Mouse (Mus musculus) neural tube, embryonic 12.5 days (tissue): ENCODE results near the gene Nabp1. TPM values are rescaled to one million over a fixed set of nuclear protein-coding genes. Genes with fewer than 3 reads are reported as not detected.

Experiments used
- ATAC-seq: fragments of 200-750 bp; cut with Nextera tagmentation; 2 replicates; pipeline ENCODE4 v1.8.0; 2017; ENCODE audit warnings: low read depth, mild to moderate bottlenecking, moderate TSS enrichment, moderate library complexity; ENCODE audit not compliant: low FRiP score
- H3K27ac ChIP-seq: fragments of 300-500 bp; sonication (generic); 2 replicates; pipeline ENCODE4 v1.5.1; 2016
- H3K27me3 ChIP-seq: fragments of 300-500 bp; sonication (generic); replicated peaks from 2 replicates; pipeline ENCODE4 v1.6.1; 2016; ENCODE audit warnings: mild to moderate bottlenecking
- H3K36me3 ChIP-seq: fragments of 300-500 bp; sonication (generic); 2 replicates; pipeline ENCODE4 v1.6.1; 2016; ENCODE audit warnings: mild to moderate bottlenecking
- H3K4me1 ChIP-seq: fragments of 300-500 bp; sonication (generic); 2 replicates; pipeline ENCODE4 v1.6.1; 2016
- H3K4me2 ChIP-seq: fragments of 300-500 bp; sonication (generic); replicated peaks from 2 replicates; pipeline ENCODE4 v1.6.1; 2016; ENCODE audit warnings: mild to moderate bottlenecking
- H3K4me3 ChIP-seq: fragments of 300-500 bp; sonication (generic); 2 replicates; pipeline ENCODE4 v1.5.1; 2016
- H3K9ac ChIP-seq: fragments of 300-500 bp; sonication (generic); 2 replicates; pipeline ENCODE4 v1.6.1; 2016; ENCODE audit warnings: mild to moderate bottlenecking
- H3K9me3 ChIP-seq: fragments of 300-500 bp; sonication (generic); 2 replicates; pipeline ENCODE4 v1.6.1; 2016; ENCODE audit warnings: mild to moderate bottlenecking
- WGBS: fragments of 180-500 bp; shearing (Covaris S2); methylation state at CpG from one replicate; pipeline ENCODE4 v1.1.7; 2016; 5-methylcytosine and 5-hydroxymethylcytosine counted together
- polyA plus RNA-seq: library from polyadenylated mRNA; unstranded; fragments of >200 nt; fragmentation: Nextera tagmentation; extraction: Ambion mirVana; gene quantifications from 2 replicates; pipeline ENCODE4 v1.2.1, GENCODE M21; 2016

Nabp1 gene
- polyA plus RNA-seq, 1 experiment from 2014 or later = 7.0 TPM

DNA sequence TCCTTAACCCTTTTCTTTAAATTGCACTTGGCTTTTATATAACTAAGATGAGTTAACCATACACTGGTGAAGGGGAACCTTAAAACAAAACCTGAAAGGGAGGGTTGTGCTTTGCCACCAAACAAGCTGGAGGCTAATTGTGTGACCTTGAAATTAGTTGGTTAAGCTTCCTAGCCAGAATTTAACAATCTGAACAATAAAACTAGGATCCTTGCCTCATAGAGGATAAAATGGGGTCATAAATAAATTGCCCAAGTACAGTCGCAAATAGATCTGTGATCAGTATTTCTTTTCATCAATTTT, 753 bp upstream of the Nabp1 start:
- H3K9ac ChIP-seq = no peak overlapping the region; the same call in 1 of the 2 replicates
- no peaks in the 10 kb centered on the region for H3K36me3 ChIP-seq
- H3K9me3 ChIP-seq = no peaks in the 10 kb centered on the region
- no peak overlapping the region for H3K27ac ChIP-seq
- no peaks in the 10 kb centered on the region for H3K27me3 ChIP-seq
- no peaks in the 10 kb centered on the region for H3K4me1 ChIP-seq
- 69% methylated on average over 1 of the region's 1 CpGs for WGBS
- peak overlapping the region; percentile 93 for H3K4me2 ChIP-seq
- no peak for ATAC-seq
- no peak overlapping the region; the same call in 1 of the 2 replicates for H3K4me3 ChIP-seq

DNA sequence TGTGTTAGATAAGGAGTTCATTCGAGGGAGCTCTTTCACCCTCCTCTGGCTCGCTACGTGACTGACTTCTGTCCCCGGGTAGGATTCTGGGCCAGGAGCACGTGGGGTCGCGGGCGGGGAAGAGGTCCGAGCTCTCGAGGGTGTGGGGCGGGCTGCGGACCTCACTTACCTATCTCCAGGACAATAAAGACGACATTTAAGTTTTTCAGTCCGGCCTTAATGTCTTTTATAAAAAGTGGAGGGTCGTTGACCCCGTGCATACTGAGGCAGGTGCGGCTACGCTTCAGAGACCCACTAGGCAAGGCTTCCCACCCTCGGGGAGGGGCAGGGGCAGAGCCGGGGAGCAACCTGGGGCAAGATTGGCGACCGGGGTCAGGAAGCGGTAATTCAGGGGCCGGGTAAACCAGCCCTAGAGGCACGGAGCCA, 556 bp downstream of the Nabp1 start:
- H3K36me3 ChIP-seq = no peaks in the 10 kb centered on the region; the same call in 1 of the 2 replicates
- WGBS = 1% methylated on average over 25 of the region's 25 CpGs
- peak overlapping the region; percentile 61 for H3K9ac ChIP-seq
- peak; percentile 54 for ATAC-seq
- no peaks in the 10 kb centered on the region for H3K9me3 ChIP-seq
- H3K4me3 ChIP-seq = peak overlapping the region; percentile 57
- no peaks in the 10 kb centered on the region for H3K4me1 ChIP-seq
- no peaks in the 10 kb centered on the region for H3K27me3 ChIP-seq
- H3K27ac ChIP-seq = no peak overlapping the region
- peak overlapping the region; percentile 93 for H3K4me2 ChIP-seq

DNA sequence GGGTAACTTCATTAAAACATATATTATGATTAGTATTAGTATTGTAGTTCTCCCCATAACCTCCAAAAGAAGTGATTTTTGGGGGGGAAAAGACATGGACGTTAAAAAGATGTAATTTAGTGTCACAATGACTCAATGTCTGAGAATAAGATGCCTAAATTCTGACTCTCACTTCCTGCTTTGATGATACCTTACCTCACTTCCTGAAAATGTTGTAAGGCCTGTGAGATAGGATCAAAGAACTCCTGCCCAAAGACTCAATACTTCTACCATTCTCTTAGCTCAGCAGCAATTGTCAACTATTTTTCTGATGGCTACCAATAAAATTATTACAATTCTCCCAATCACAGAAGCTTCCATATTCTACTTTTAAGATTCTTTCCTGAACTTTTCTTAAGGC, 1.8 kb downstream of the Nabp1 start:
- no peak overlapping the region for H3K27ac ChIP-seq
- no peaks in the 10 kb centered on the region for H3K4me1 ChIP-seq
- no peak overlapping the region for H3K4me2 ChIP-seq
- H3K27me3 ChIP-seq = no peaks in the 10 kb centered on the region
- no peak for ATAC-seq
- no peak overlapping the region for H3K4me3 ChIP-seq
- H3K9ac ChIP-seq = no peak overlapping the region
- H3K9me3 ChIP-seq = no peaks in the 10 kb centered on the region
- H3K36me3 ChIP-seq = no peaks in the 10 kb centered on the region; the same call in 1 of the 2 replicates
- WGBS = 78% methylated on average over 1 of the region's 1 CpGs

DNA sequence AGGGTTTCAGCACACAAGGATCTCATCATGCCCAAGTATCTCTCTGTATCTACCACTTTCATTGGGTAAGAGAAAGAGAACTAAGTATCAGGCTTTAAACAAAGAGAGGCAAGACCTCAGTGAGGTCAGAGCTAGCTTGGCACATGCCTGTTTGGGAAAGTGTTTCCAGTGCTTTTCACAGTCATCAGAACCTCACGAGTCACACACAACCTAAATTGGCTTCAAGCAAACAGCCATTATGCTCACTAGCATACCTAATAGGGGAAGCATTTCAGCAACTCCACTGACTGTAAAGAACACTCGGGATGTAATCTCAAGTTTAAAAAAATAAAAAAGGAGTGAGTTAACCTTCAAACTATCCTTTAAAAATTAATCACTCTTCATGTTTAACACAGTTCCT, 10.1 kb downstream of the Nabp1 start:
- no peak overlapping the region for H3K27ac ChIP-seq
- H3K27me3 ChIP-seq = no peaks in the 10 kb centered on the region
- 72% methylated on average over 2 of the region's 2 CpGs for WGBS
- H3K4me2 ChIP-seq = no peak overlapping the region
- ATAC-seq = no peak
- no peaks in the 10 kb centered on the region for H3K4me1 ChIP-seq
- H3K9me3 ChIP-seq = no peaks in the 10 kb centered on the region
- no peak overlapping the region for H3K9ac ChIP-seq
- no peak overlapping the region for H3K4me3 ChIP-seq
- no peaks in the 10 kb centered on the region; the same call in 1 of the 2 replicates for H3K36me3 ChIP-seq

DNA sequence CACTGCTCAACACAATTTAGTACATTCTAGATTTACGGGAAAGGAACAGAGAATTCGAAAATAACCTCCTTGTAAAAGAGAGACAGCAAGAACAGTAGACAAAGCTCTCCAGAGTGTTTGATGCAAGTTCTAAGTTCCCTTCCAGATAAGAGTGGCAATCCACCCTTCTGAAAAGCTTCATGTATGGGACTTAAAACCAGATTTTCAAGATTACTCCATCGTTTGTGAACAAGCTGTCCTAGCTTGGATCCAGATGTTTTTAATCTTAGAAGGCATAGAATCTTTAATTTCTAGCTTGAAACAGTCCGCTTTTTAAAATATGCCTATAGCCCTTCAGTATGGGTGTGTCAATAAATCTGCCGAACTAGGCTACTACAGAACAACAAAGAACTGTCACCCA, 11.0 kb downstream of the Nabp1 start:
- Histone ChIP-seq H3K27ac (no peak overlapping the region), H3K9me3 (no peaks in the 10 kb centered on the region), H3K9ac (no peak overlapping the region), H3K4me2 (no peak overlapping the region), H3K4me3 (no peak overlapping the region), H3K36me3 (no peaks in the 10 kb centered on the region), H3K4me1 (no peaks in the 10 kb centered on the region), H3K27me3 (no peaks in the 10 kb centered on the region)
- ATAC-seq = no peak
- 85% methylated on average over 5 of the region's 5 CpGs for WGBS

DNA sequence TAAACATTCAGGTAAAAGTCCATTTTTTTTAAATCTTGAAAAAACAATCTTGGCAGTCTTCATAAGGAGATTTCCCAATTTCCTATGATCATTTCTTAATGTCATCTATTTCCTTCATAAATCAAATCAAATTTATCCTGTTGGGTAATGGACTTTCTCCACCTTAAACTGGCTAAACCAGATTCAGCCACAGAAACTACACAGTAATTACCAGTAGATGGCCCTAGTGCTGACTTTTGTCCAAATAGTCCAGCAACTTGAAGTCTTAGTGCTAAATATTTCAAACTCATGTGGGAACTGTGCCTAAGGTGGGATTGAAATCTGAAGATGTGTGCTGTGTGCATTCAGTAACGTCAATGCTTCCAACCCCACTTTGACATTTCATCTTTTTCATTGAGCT, 11.8 kb downstream of the Nabp1 start:
- Histone ChIP-seq H3K27me3 (no peaks in the 10 kb centered on the region), H3K4me2 (no peak overlapping the region), H3K4me3 (no peak overlapping the region), H3K36me3 (no peaks in the 10 kb centered on the region), H3K27ac (no peak overlapping the region), H3K9ac (no peak overlapping the region), H3K9me3 (no peaks in the 10 kb centered on the region), H3K4me1 (no peaks in the 10 kb centered on the region)
- 45% methylated on average over 1 of the region's 1 CpGs for WGBS
- no peak for ATAC-seq

DNA sequence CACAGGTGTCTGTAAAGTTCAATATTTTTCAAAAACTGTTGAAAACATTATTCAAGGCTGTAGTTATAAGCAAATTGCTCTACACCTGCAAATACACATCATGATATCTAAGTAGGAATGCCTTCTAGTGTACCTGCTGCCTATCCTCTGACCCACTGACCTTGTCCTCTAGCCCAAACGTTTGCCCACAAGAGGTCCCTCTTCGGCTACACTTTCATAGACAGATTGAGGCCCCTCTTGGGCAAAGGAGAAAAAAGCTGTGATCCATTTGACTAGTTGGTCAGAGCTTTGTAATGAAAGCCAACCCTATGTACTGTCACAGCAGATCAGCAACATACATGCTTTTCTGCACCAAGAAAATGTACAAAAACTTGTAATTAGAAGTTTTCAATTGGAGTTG, 12.9 kb downstream of the Nabp1 start:
- WGBS = 45% methylated on average over 2 of the region's 2 CpGs

DNA sequence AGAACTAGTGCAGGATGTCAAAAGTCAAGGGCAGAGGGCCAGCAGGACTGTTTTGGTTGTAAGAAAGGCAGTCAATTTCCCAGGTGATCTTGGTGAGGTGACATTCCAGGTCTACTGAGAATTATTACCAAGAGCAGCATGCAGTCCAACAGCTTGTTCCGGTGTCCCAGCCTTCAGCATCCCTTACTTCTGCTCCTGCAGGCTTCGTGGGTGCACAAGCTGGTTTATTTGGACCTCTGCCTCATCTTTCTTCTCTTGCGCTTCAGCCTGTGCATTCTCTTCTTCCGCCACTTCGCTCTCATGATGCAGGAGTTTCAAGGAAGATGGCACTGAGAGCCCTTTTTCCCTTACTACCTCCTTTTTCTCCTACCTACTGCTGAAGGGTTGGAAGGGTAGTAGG, 15.2 kb downstream of the Nabp1 start:
- no peaks in the 10 kb centered on the region for H3K4me1 ChIP-seq
- no peaks in the 10 kb centered on the region for H3K36me3 ChIP-seq
- no peak overlapping the region for H3K27ac ChIP-seq
- H3K9me3 ChIP-seq = no peaks in the 10 kb centered on the region
- 79% methylated on average over 5 of the region's 5 CpGs for WGBS
- H3K27me3 ChIP-seq = no peaks in the 10 kb centered on the region
- no peak overlapping the region for H3K4me2 ChIP-seq
- H3K9ac ChIP-seq = no peak overlapping the region
- ATAC-seq = no peak
- no peak overlapping the region for H3K4me3 ChIP-seq

More for the DNA sequence above, 12.9 kb downstream of the Nabp1 start:
- Histone ChIP-seq H3K4me1 (no peaks in the 10 kb centered on the region), H3K36me3 (no peaks in the 10 kb centered on the region), H3K4me3 (no peak overlapping the region), H3K9ac (no peak overlapping the region), H3K9me3 (no peaks in the 10 kb centered on the region), H3K4me2 (no peak overlapping the region), H3K27me3 (no peaks in the 10 kb centered on the region), H3K27ac (no peak overlapping the region)
- no peak for ATAC-seq

DNA sequence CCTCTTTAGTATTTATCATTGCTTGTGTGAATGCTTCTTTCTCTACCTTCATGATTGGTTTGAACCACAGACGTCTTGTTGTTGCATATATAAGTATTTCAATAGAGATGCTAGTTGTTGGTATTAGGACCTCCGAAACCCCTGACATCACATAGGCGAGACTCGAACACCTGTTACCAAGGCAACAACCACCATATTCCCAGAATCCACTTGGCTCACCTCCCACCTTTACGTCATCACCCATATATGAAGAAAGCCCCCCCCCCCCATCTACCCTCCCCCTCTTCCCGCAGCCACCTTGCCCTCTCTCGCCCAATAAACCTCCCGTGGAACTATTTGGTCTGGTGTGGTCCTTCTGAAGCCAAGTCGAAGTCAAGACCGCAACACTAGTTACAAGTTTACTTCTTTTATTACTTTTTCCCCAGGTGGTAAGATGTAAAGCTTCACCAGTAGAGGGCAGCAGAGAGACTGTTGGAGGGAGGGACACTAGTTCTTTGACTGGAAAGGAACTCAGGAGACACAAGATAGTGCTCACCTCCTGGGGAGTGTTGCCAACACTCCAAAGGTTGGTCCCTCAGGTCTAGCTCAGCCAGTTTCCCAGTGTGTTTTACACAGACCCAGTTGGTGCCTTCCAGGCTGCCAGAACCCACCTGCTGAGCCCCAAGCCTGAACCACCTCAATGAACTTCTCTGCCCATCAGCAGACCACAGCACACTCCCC, 19.3 kb downstream of the Nabp1 start:
- WGBS = 72% methylated on average over 10 of the region's 10 CpGs
- Histone ChIP-seq H3K9ac (no peak overlapping the region), H3K4me3 (no peak overlapping the region), H3K27ac (no peak overlapping the region), H3K4me1 (no peaks in the 10 kb centered on the region), H3K4me2 (no peak overlapping the region), H3K27me3 (no peaks in the 10 kb centered on the region), H3K9me3 (no peaks in the 10 kb centered on the region), H3K36me3 (no peaks in the 10 kb centered on the region)
- ATAC-seq = 0 out of 2 replicates have a peak, but pooled peaks have one; percentile 41

DNA sequence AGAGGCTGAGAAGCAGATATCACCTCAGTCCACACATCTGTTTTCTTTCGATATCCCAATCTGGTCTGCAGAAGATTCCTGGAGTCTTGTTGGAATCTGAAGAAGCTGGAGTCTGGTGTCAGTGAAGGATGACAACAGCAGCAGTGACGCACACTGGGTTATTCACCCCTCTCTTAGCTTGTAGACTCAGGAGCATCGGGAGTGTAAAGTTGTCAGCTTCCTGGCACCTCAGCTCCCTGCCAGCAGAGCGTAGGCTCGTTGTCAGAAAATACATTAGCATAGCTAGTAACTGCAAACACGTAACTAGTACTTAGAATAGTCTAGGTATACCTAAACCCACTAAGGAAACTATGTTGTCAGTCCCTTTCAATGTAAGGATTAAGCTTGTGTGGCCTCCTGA, 20.1 kb downstream of the Nabp1 start:
- Histone ChIP-seq H3K27ac (no peak overlapping the region), H3K9me3 (no peaks in the 10 kb centered on the region), H3K9ac (no peak overlapping the region), H3K4me1 (no peaks in the 10 kb centered on the region), H3K4me2 (no peak overlapping the region), H3K27me3 (no peaks in the 10 kb centered on the region), H3K36me3 (no peaks in the 10 kb centered on the region), H3K4me3 (no peak overlapping the region)
- 88% methylated on average over 6 of the region's 6 CpGs for WGBS
- ATAC-seq = no peak

DNA sequence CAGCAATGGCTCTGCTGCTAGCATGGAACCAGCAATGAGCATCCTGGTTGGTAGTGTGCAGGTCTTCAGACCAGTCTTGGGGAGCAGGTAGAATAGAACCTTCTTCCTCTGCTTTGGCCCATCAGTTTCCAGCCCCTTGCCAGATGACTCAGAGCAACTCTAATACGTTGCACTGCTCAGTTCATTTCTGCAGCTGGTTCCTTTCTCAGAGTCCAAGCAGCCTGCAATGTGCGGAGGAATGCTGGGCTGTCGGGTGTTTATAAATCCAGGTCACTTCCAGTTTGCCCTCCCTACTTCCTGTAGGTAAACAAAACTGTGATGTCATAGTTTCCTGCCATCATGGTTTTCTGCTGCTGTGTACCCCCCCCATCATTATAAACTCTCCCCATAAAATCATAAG, 21.0 kb downstream of the Nabp1 start:
- Histone ChIP-seq H3K36me3 (no peaks in the 10 kb centered on the region), H3K4me2 (no peak overlapping the region), H3K4me3 (no peak overlapping the region), H3K4me1 (no peaks in the 10 kb centered on the region), H3K27me3 (no peaks in the 10 kb centered on the region), H3K9ac (no peak overlapping the region), H3K9me3 (no peaks in the 10 kb centered on the region), H3K27ac (no peak overlapping the region)
- 76% methylated on average over 3 of the region's 3 CpGs for WGBS
- no peak for ATAC-seq

DNA sequence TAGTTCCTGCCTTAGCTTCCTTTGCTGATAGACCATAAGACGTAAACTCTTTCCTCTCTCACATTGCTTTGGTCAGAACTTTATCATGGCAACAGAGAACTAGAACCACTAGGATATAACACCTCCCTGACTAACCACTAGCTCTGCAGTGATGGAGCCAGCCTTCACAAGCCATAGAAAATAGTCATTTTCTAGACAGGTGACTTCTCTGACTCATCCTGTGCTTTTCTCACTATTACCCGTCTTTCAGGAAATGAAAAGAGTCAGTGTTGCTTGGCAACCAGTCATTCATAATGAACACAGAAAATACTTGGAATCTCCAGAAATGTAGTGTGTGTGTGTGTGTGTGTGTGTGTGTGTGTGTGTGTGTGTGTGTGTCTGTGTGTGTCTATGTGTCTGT, 29.4 kb downstream of the Nabp1 start:
- WGBS = 70% methylated on average over 2 of the region's 2 CpGs
- ATAC-seq = no peak
- no peaks in the 10 kb centered on the region for H3K4me1 ChIP-seq

DNA sequence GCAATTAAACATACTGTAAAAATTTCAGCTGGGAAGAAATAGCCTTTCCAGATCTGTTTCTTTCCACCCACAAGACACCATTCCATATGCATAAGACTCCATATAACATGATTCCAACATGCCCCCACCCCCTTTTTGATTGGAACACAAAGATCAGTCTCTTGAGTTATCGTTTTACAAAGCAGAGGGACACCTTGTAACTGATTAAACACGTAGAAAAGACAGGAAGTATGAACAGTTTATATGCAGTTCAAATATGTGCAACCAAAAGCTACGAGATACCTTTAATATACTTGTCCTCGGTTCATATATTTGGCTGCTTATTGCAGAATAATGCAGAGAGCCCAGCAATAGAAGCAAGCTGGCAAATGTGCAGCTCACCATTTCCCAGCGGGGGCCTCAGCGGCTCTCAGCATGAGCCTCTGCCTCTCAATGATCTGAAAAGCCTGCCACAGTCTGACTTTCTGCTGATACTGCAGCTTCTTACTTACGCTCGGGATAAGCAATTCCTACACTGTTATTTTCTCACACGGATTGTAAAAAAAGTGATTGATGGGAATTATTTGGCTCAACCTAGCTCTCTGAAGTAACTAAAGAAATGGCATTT, 32.3 kb downstream of the Nabp1 start:
- WGBS = 26% methylated on average over 9 of the region's 9 CpGs

More for the DNA sequence above, 29.4 kb downstream of the Nabp1 start:
- Histone ChIP-seq H3K9ac (no peak overlapping the region), H3K27me3 (no peaks in the 10 kb centered on the region), H3K27ac (no peak overlapping the region), H3K9me3 (no peaks in the 10 kb centered on the region), H3K4me3 (no peak overlapping the region), H3K36me3 (no peaks in the 10 kb centered on the region), H3K4me2 (no peak overlapping the region)

More for the DNA sequence above, 32.3 kb downstream of the Nabp1 start:
- Histone ChIP-seq H3K4me1 (no peaks in the 10 kb centered on the region), H3K36me3 (no peaks in the 10 kb centered on the region), H3K9ac (no peak overlapping the region), H3K9me3 (no peaks in the 10 kb centered on the region), H3K4me2 (no peak overlapping the region), H3K4me3 (no peak overlapping the region), H3K27ac (no peak overlapping the region), H3K27me3 (no peaks in the 10 kb centered on the region)
- ATAC-seq = peak; percentile 72
